Mouse (Mus musculus) right cerebral cortex, adult 2 months (tissue): ENCODE measurements at regions not wholly inside any gene's neighbourhood (a gene's known extent, or its start where the extent isn't known, plus 50 kb on each side); places are given as distances from the start of the nearest gene placed in this dataset.
"Not testable (repeated sequence)": the region's sequence is repeated elsewhere in the genome, so short reads cannot be mapped to it uniquely, and the experiment has no call there.

Experiments
- DNase-seq, 2 experiments: peaks; one replicate each; pipeline ENCODE4 v3.0.0; 2021 to 2022; ENCODE audit warnings: low spot score in 2 of 2

DNA sequence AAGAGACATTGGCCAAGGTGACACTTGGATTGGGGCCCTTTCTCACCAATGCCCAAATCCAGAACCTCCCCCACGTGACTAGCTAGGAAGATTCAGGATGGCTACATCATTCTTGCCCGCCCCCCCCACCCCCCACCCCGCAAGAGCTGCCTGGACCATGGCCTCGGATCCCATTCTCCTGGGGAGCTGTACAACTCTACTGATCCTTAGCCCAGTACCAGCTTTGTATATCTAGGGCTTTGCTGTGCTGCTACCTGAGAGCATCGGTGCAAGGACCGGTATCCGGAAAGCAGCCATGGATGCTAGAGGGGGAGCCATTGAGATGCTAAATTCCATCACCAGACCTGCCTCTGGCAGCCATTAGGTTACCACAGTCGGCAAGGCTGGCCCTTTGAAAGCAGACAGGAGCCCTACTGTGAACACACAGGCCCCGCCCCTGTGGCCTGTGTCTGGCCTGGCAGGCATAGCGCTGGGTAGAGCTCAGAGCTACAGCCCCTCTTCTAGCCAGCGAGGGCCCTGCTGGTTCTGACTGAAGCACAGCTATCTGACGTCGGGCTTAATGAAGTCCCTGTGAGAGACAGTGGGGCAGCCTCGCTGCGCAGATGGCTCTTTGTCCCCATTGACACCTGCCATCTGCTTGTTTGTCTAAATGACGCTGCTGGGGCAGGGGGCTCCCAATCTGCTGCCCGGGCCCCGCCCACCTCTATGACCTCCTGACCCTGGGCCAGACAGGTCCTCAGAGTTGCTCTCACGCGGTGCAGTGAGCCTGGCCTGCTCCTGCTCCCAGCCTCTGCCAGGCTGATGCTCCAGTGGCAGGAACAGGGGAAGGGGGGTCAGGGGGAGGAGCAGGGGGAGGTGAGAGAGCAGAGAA is 128.9 kb downstream of the Dll1 start:
- no peak for DNase-seq

- DNase-seq, result no peak
These were observed 133.6 kb downstream of the Dll1 start for GRCm38 (mm10) chr17:15242976-15243635.

DNA sequence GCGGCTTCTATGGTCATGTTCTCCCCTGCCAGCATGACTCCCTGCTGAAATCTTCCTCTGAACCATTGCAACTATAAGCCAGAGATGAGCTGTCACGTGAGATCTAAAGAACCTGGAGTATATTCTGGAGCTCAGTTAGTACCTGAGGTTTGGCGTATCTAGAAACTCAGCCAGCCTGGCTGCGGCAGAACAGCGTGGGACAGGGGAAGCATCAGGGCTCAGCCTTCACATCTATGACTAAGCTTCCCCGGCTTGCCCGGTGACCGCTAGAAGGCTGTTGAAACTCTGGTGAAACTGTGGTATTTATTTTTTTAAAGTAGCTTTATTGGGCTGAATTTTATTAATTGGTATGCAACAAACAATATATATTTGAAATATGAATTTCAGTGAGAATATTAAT is 134.3 kb downstream of the Dll1 start:
- DNase-seq, result no peak

- no peak for DNase-seq
These were observed 135.2 kb downstream of the Dll1 start for GRCm38 (mm10) chr17:15241491-15241890.

- not testable (repeated sequence) for DNase-seq
These were observed 136.0 kb downstream of the Dll1 start for GRCm38 (mm10) chr17:15240641-15241040.

- DNase-seq, result no peak
These were observed 136.7 kb downstream of the Dll1 start for GRCm38 (mm10) chr17:15240011-15240410.

DNA sequence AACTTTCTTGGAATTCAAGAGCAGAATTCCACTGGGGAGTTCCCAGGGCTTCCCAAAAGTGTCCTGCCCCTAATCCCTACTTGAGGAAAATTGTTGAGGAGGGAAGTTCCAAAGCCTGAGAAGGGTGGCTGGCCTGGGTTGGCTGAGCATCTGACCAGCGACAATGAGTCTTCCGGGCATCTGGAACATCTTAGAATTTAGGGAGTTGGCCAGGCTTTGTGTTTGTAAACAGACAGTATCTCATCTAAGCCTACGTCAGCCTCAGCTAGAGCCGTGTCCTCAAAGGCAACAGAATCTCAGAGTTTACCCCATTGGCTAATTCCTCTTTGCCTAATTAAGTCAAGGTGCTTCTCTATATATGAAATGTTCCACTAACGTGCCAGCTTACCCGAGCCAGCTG is 141.6 kb downstream of the Dll1 start:
- no peak for DNase-seq

DNA sequence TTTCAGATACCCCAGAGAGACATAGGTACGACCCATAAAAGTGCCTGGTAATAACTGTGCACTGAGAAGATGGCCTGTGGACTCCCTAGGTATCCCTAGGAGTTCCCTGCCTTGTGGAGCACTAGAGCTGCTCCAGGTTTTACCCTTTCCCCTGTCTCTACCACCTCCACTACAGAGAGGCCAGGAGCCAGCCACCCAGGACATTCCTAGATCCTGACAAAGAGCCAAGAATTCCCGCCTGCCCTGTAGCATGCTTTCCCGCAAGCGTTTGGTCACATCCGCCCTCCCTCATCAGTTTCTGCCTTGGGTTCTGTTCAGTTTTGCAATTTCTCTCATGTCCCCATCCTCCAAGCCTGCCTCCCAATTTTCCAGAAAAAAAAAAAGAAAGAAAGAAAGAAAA is 145.5 kb downstream of the Dll1 start:
- no peak for DNase-seq

DNA sequence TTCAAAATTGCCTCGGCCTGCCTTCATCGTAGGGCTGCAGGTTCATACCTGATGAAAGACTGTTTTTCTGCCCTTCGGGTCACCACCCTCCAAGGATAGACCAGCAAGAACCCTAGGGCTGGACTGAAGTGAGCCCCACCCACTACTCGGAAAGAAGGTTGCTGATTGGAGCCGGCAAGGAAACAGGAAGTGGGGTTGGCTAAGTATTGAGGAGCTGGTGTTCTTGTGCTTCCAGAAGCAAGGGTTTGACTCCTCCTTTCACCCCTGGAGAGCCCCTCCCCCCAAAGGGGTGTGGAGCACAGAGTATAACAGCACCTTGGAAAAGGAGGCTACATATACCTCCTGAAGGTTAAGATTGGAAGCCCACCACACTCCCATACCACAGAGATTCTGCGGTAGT is 147.5 kb downstream of the Dll1 start:
- no peak for DNase-seq

GRCm38 (mm10) chr17:15228077-15228476 is 148.6 kb downstream of the Dll1 start:
- no peak for DNase-seq

- DNase-seq, result no peak
These were observed 152.8 kb downstream of the Dll1 start for GRCm38 (mm10) chr17:15223826-15224225.

DNA sequence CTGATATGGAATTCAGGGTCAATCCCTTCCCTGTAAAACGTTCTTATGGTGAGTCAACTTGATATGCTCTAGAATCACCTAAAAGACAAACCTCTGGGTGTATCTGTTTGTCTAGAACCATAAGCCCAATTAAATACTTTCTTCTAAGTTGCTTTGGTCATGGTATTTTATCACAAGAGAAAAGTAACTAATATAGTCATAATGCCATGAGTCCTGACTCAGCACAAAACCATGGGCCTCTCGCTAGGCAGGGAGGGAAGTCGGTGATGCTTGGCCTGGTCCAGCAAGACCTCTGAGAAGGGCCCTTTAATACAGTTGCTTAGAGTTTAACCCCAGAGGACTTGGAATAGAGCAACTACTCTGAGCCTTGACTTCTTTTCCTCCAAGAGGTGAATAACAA is 153.7 kb downstream of the Dll1 start:
- DNase-seq, result no peak

DNA sequence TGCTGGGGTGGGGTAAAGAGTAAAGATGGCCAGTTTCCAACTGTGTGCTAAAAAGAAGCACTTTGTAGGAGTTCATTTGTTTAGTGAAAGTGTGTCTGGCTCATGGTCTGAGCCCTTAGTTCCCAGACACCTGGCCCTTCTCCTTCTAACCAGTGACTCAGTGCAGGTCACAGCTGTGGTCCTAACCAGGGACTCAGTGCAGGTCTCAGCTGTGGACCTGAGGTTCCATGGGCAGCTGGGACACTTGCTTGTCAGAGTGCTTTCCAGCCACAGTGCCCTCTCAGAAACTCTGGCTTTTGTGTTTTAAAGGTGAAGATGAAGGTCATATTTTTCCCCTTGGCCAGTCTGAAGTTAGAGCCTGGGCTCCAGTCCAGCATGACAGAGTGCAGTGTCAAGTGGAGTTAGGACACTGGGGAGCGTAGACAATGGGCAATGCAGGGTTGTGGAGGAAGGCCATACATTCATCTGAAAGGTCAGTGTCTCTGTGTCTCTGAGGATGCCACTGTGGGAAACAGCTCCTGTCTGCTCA is 162.5 kb downstream of the Dll1 start:
- DNase-seq, result no peak

- no peak for DNase-seq
These were observed 167.5 kb upstream of the Gm3448 start for GRCm38 (mm10) chr17:15208808-15209173.

- DNase-seq, result peak; percentile 46 to 75
These were observed 166.9 kb upstream of the Gm3448 start for GRCm38 (mm10) chr17:15208030-15208807.

DNA sequence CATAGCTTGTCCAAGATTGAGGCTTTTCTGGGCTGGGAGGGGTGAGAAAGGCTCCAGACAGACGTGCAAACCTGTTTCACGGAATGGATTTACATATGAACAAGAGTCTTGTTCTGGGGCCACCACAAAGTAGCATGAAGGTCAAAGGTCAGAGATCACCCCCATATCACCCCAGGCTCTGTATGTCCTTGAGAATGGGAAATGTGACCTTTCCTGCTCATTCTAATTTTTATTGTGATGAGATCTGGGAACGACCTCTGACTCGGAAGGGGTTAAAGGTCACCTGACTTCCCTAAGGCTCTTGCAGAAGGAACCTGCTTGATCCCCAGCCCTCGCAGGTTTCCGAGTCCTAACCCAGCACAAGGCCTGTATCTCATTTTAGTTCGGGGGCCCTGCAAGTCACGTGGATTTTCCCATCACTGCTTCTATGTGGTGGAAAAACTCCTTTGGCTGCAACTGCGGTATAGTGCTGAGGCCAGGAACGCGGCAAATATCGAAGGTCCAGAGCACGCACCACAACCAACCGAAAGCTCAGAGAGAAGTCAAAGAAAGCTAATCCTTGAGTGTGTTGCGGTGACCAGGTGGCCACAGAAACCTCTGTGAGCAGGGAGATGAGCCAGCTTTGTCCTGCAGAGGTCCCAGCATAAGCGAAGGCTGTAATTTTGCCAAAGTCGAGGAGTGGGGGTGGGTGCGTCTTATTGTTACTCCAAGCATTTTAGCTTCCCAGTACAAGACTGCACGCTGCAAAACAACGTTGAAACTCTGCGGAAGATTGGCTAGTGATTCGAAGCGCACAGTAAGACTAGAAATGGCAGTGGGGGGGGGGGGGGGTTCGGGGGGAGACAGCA is 166.1 kb upstream of the Gm3448 start:
- peak in 1 of 2 experiments; percentile 33 for DNase-seq

DNA sequence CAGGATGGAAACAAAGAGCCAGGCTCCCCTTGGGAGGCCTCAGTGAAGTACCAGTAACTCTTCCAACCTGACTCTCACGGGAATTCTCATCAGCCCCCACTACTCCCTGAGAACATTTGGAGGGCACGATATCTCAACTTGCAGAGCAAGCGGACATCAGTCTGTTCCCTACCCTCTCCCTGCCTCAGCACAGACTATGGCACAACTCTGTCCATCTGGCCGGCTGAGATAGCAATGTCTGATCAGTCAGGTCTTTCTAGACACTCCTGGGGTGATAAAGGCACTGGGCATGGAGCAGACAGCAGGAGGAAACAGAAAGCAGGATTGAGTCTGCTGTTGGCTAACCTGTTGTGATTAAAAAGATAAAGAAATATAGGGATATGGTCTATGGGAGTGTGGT is 164.5 kb upstream of the Gm3448 start:
- no peak for DNase-seq

DNA sequence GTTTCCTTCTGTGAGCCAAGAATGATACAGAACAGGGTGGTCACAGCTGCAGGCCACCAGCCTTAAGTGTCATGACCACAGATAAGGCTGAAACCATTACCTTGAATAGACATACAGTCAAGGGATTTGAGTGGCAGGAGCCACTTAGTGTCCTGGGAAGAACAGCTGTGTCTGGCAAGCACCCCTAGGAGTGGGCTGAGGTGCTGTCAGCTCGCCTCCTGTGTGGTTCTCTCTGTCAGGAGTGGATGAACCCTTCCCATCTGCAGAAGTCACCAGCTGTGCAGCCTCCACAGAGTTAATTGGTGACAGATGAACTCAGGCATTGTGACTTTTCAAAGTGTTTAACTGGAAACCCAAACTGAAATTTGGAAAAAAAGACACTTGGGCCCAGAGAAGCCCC is 163.2 kb upstream of the Gm3448 start:
- DNase-seq, result no peak

GRCm38 (mm10) chr17:15199235-15199634 is 157.9 kb upstream of the Gm3448 start:
- no peak for DNase-seq

GRCm38 (mm10) chr17:15197361-15197760 is 156.0 kb upstream of the Gm3448 start:
- no peak for DNase-seq

- DNase-seq, result no peak
These were observed 154.5 kb upstream of the Gm3448 start for GRCm38 (mm10) chr17:15195819-15196218.
